Mouse (Mus musculus) forebrain, embryonic 11.5 days (tissue): ENCODE data around the gene Slc7a7. TPM values are rescaled to one million over a fixed set of nuclear protein-coding genes. Genes with fewer than 3 reads are reported as not detected.

Source experiments
- ATAC-seq: fragments of 200-750 bp; cut with Nextera tagmentation; replicated peaks from 2 replicates; pipeline ENCODE4 v1.8.0; 2017; ENCODE audit warnings: moderate TSS enrichment; ENCODE audit not compliant: low FRiP score
- DNase-seq: peaks from one replicate; pipeline ENCODE4 v3.0.0-alpha.2; 2017; ENCODE audit warnings: low spot score
- H3K27ac ChIP-seq: fragments of 300-500 bp; sonication (generic); 2 replicates; pipeline ENCODE4 v1.5.1; 2014; ENCODE audit warnings: low read depth, low read length
- H3K27me3 ChIP-seq: fragments of 300-500 bp; sonication (generic); 2 replicates; pipeline ENCODE4 v1.6.1; 2014; ENCODE audit warnings: mild to moderate bottlenecking, low read length, mixed read lengths; ENCODE audit not compliant: control insufficient read depth, insufficient read depth
- H3K36me3 ChIP-seq: fragments of 300-500 bp; sonication (generic); 2 replicates; pipeline ENCODE4 v1.6.1; 2014; ENCODE audit warnings: mild to moderate bottlenecking, low read length, moderate library complexity, mixed read lengths; ENCODE audit not compliant: control insufficient read depth, insufficient read depth
- H3K4me1 ChIP-seq: fragments of 300-500 bp; sonication (generic); replicated peaks from 2 replicates; pipeline ENCODE4 v1.6.1; 2014; ENCODE audit warnings: low read length, mixed read lengths; ENCODE audit not compliant: control insufficient read depth, insufficient read depth
- H3K4me2 ChIP-seq: fragments of 300-500 bp; sonication (generic); 2 replicates; pipeline ENCODE4 v1.6.1; 2014; ENCODE audit warnings: low read depth, mild to moderate bottlenecking, low read length, moderate library complexity, mixed read lengths; ENCODE audit not compliant: severe bottlenecking
- H3K4me3 ChIP-seq: fragments of 300-500 bp; sonication (generic); 2 replicates; pipeline ENCODE4 v1.5.1; 2014; ENCODE audit warnings: low read depth, low read length
- H3K9ac ChIP-seq: fragments of 300-500 bp; sonication (generic); 2 replicates; pipeline ENCODE4 v1.6.1; 2014; ENCODE audit warnings: low read length
- H3K9me3 ChIP-seq: fragments of 300-500 bp; sonication (generic); 2 replicates; pipeline ENCODE4 v1.6.1; 2016; ENCODE audit warnings: low read length, mixed read lengths; ENCODE audit not compliant: control insufficient read depth
- WGBS: fragments of 180-500 bp; shearing (Covaris S2); extraction: QIAGEN DNeasy Blood & Tissue Kit; methylation state at CpG from one replicate; pipeline ENCODE4 v1.1.7; 2014; 5-methylcytosine and 5-hydroxymethylcytosine counted together
- polyA plus RNA-seq: library from polyadenylated mRNA; unstranded; fragments of >200 nt; fragmentation: Nextera tagmentation; extraction: Ambion mirVana; gene quantifications from 2 replicates; pipeline ENCODE4 v1.2.1, GENCODE M21; 2014

Slc7a7 gene
- polyA plus RNA-seq, 1 experiment from 2014 or later = 4.5 TPM

GRCm38 (mm10) chr14:54439155-54439554 lies 21.6 kb upstream of the Slc7a7 start:
- WGBS = 79% methylated on average over 12 of the region's 12 CpGs
- Histone ChIP-seq H3K4me1 (no peaks in the 10 kb centered on the region; the same call in 1 of the 2 replicates), H3K27me3 (no peaks in the 10 kb centered on the region), H3K9ac (no peak overlapping the region), H3K36me3 (peaks cover 4% of the 10 kb centered on the region), H3K4me2 (no peak overlapping the region), H3K27ac (no peak overlapping the region), H3K4me3 (no peak overlapping the region), H3K9me3 (no peaks in the 10 kb centered on the region)
- DNase-seq = no peak
- no peak for ATAC-seq

GRCm38 (mm10) chr14:54435194-54435918 lies 17.8 kb upstream of the Slc7a7 start:
- Histone ChIP-seq H3K27ac (no peak overlapping the region), H3K4me2 (no peak overlapping the region), H3K27me3 (no peaks in the 10 kb centered on the region), H3K36me3 (no peaks in the 10 kb centered on the region; the same call in 1 of the 2 replicates), H3K4me1 (peaks cover 18% of the 10 kb centered on the region), H3K9me3 (no peaks in the 10 kb centered on the region), H3K4me3 (no peak overlapping the region), H3K9ac (no peak overlapping the region)
- WGBS = 92% methylated on average over 11 of the region's 11 CpGs
- DNase-seq = no peak
- ATAC-seq = no peak

- no peak overlapping the region for H3K27ac ChIP-seq
- H3K4me2 ChIP-seq = peak overlapping the region; percentile 69; the same call in 1 of the 2 replicates
- no peaks in the 10 kb centered on the region for H3K9me3 ChIP-seq
- no peak for ATAC-seq
- H3K4me1 ChIP-seq = peaks cover 24% of the 10 kb centered on the region
- no peaks in the 10 kb centered on the region; the same call in 1 of the 2 replicates for H3K36me3 ChIP-seq
- no peak for DNase-seq
- H3K9ac ChIP-seq = no peak overlapping the region; the same call in 1 of the 2 replicates
- no peaks in the 10 kb centered on the region for H3K27me3 ChIP-seq
- no peak overlapping the region; the same call in 1 of the 2 replicates for H3K4me3 ChIP-seq
- WGBS = 70% methylated on average over 12 of the region's 12 CpGs
Measured at GRCm38 (mm10) chr14:54433941-54434531, 16.5 kb upstream of the Slc7a7 start.

GRCm38 (mm10) chr14:54432837-54433830 lies 15.6 kb upstream of the Slc7a7 start:
- Histone ChIP-seq H3K9me3 (no peaks in the 10 kb centered on the region), H3K4me3 (peak overlapping the region; percentile 49), H3K4me2 (peak overlapping the region; percentile 69), H3K27me3 (no peaks in the 10 kb centered on the region), H3K36me3 (no peaks in the 10 kb centered on the region), H3K4me1 (peaks cover 24% of the 10 kb centered on the region), H3K9ac (peak overlapping the region; percentile 75), H3K27ac (0 out of 2 replicates have a peak overlapping the region, but pooled peaks have one; percentile 77)
- DNase-seq (no peak), ATAC-seq (no peak)
- WGBS = 52% methylated on average over 17 of the region's 17 CpGs

GRCm38 (mm10) chr14:54432078-54432836 lies 14.7 kb upstream of the Slc7a7 start:
- Histone ChIP-seq H3K9me3 (no peaks in the 10 kb centered on the region), H3K4me1 (peaks cover 24% of the 10 kb centered on the region)
- 3% methylated on average over 52 of the region's 54 CpGs for WGBS

GRCm38 (mm10) chr14:54431334-54432077 lies 13.9 kb upstream of the Slc7a7 start, which contains the start of gene Mmp14:
Gene Mmp14, plus strand, starts transcription at chr14:54431612.
- peak; percentile 80 for DNase-seq
- no peaks in the 10 kb centered on the region for H3K36me3 ChIP-seq
- under 1% methylated on average over 49 of the region's 49 CpGs for WGBS
- peak within 1 kb of the TSS; percentile 77 for H3K27ac ChIP-seq
- peak within 1 kb of the TSS; percentile 75 for H3K9ac ChIP-seq
- no peaks in the 10 kb centered on the region for H3K9me3 ChIP-seq
- H3K4me3 ChIP-seq = peak within 1 kb of the TSS; percentile 49
- H3K4me1 ChIP-seq = peaks cover 24% of the 10 kb centered on the region
- peak; percentile 51 for ATAC-seq
- H3K27me3 ChIP-seq = no peaks in the 10 kb centered on the region
- H3K4me2 ChIP-seq = peak within 1 kb of the TSS; percentile 69

More at GRCm38 (mm10) chr14:54432078-54432836, 14.7 kb upstream of the Slc7a7 start:
- peak; percentile 76 for DNase-seq
- Histone ChIP-seq H3K4me2 (peak overlapping the region; percentile 69), H3K27ac (peak overlapping the region; percentile 77), H3K4me3 (peak overlapping the region; percentile 49), H3K27me3 (no peaks in the 10 kb centered on the region), H3K9ac (peak overlapping the region; percentile 75), H3K36me3 (no peaks in the 10 kb centered on the region)
- ATAC-seq = peak; percentile 28

GRCm38 (mm10) chr14:54430406-54431145 lies 13.0 kb upstream of the Slc7a7 start:
- DNase-seq (no peak), ATAC-seq (0 out of 2 replicates have a peak, but pooled peaks have one; percentile 19)
- WGBS = 3% methylated on average over 18 of the region's 18 CpGs
- Histone ChIP-seq H3K27ac (peak overlapping the region; percentile 77), H3K4me2 (peak overlapping the region; percentile 69), H3K4me3 (peak overlapping the region; percentile 49), H3K36me3 (no peaks in the 10 kb centered on the region), H3K9me3 (no peaks in the 10 kb centered on the region), H3K4me1 (peaks cover 24% of the 10 kb centered on the region), H3K9ac (peak overlapping the region; percentile 75), H3K27me3 (no peaks in the 10 kb centered on the region)
